Mouse (Mus musculus): ENCODE data around the gene Asic1. TPM values are rescaled to one million over a fixed set of nuclear protein-coding genes. Genes with fewer than 3 reads are reported as not detected.

Asic1 gene
- total and polyA plus RNA-seq, 3 experiments, result 0.08 to 1.0 TPM; not detected in 1

DNA sequence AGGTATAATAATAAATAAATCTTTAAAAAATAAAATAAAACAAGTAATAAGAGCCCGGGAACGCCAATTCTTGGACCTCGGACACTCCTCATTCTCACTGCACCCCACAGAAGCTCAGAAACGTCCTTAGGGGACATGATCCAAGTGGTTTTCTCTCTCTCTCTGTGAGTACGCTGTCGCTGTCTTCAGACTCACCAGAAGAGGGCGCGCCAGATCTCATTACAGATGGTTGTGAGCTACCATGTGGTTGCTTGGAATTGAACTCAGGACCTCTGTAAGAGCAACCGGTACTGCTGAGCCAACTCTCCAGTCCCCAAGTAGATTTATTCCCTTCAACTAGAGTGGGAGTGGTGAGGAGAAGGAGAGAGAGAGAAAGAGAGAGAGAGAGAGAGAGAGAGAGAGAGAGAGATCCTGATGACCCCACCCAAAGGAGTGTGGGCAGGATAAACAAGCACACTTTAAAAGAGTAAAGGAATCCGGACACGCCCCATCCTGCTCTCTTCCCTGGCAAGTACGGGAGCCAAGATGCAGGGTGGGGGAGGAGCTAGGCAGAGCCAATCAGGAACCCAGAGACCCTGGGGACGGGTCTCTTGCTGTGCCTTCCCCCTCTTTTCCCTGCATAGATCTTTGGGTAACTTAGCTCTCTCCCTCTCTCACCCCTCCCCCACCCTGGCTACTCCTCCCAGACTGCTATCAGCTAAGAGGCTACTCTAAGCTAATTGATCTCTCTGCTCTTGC is 8.1 kb downstream of the Asic1 start:
- peaks cover 6 to 8% of the 10 kb centered on the region in 2 experiments; a peak in 3 of 4 replicates for H3K27me3 ChIP-seq (ENCODE audit: control insufficient read depth in 1 of 2, insufficient read depth in 2 of 2, low read length in 2 of 2)
- no peak overlapping the region for H3K4me3 ChIP-seq (ENCODE audit: control insufficient read depth in 1 of 2, insufficient read depth in 1 of 2, low read depth in 2 of 2, low read length in 2 of 2)
- peak; percentile 83 for DNase-seq (ENCODE audit: low read depth, low spot score)
- no peak overlapping the region for H3K9ac ChIP-seq (ENCODE audit: control insufficient read depth, low read depth, low read length, poor library complexity, severe bottlenecking)
- H3K4me1 ChIP-seq (ENCODE audit: control insufficient read depth in 1 of 2, insufficient read depth in 2 of 2, low read length in 2 of 2), result peaks cover 0 to 6% of the 10 kb centered on the region in 2 experiments; a peak in 1 of 4 replicates
- no peak overlapping the region for H3K27ac ChIP-seq (ENCODE audit: control insufficient read depth, low read depth, low read length)
- no peaks in the 10 kb centered on the region for H3K36me3 ChIP-seq (ENCODE audit: control insufficient read depth in 1 of 2, insufficient read depth in 2 of 2, low read length in 2 of 2)
- no peaks in the 10 kb centered on the region for H3K9me3 ChIP-seq (replicated peaks; ENCODE audit: insufficient read depth, low read length)
- H3K79me2 ChIP-seq (ENCODE audit: control insufficient read depth, insufficient read depth, low read length, poor library complexity), result no peaks in the 10 kb centered on the region
- no peak for TF ChIP-seq TAL1 (IDR thresholded peaks at IDR 0.05; ENCODE audit: low read length)
- no peak for TF ChIP-seq MAZ (IDR thresholded peaks at IDR 0.05; ENCODE audit: low read depth, low read length)
- TF ChIP-seq EP300 (IDR thresholded peaks at IDR 0.05; ENCODE audit: low read depth in 1 of 2, low read length in 2 of 2), result no peak
- TF ChIP-seq HCFC1 (IDR thresholded peaks at IDR 0.05; ENCODE audit: low read depth, low read length), result no peak
- TF ChIP-seq NELFE (IDR thresholded peaks at IDR 0.05; ENCODE audit: low read depth, low read length), result no peak
- no peak for TF ChIP-seq ELF1 (IDR thresholded peaks at IDR 0.05; ENCODE audit: low read depth, low read length)
- TF ChIP-seq MXI1 (IDR thresholded peaks at IDR 0.05; ENCODE audit: low read depth, low read length), result peak; percentile 32; the same call in 1 of the 2 replicates
- no peak for TF ChIP-seq CHD2 (IDR thresholded peaks at IDR 0.05; ENCODE audit: low read length)
- TF ChIP-seq KAT2A (conservative IDR thresholded peaks at IDR 0.05; ENCODE audit: low read depth, low read length), result no peak
- no peak for TF ChIP-seq NRF1 (IDR thresholded peaks at IDR 0.05; ENCODE audit: insufficient read depth, low read depth, low read length, poor library complexity, severe bottlenecking)
- no peak for TF ChIP-seq ZC3H11A (IDR thresholded peaks at IDR 0.05; ENCODE audit: low read depth, low read length)
- TF ChIP-seq USF1 (IDR thresholded peaks at IDR 0.05; ENCODE audit: low read depth, low read length), result no peak
- TF ChIP-seq POLR2A (IDR thresholded peaks at IDR 0.05; ENCODE audit: control insufficient read depth in 1 of 2, insufficient read depth in 1 of 2, low read depth in 1 of 2, low read length in 2 of 2, poor library complexity in 1 of 2), result no peak
- no peak for TF ChIP-seq ZNF384 (IDR thresholded peaks at IDR 0.05; ENCODE audit: low read depth, low read length)
- TF ChIP-seq POLR2AphosphoS2 (IDR thresholded peaks at IDR 0.05; ENCODE audit: low read length), result no peak
- no peak for TF ChIP-seq MAX (IDR thresholded peaks at IDR 0.05; ENCODE audit: low read length)
- TF ChIP-seq GATA1 (IDR thresholded peaks at IDR 0.05; ENCODE audit: low read depth, low read length), result no peak
- TF ChIP-seq ZMIZ1 (IDR thresholded peaks at IDR 0.05; ENCODE audit: low read depth, low read length), result no peak
- TF ChIP-seq USF2 (IDR thresholded peaks at IDR 0.05; ENCODE audit: borderline replicate concordance in 1 of 2, insufficient read depth in 1 of 2, low read depth in 1 of 2, low read length in 2 of 2), result no peak
- TF ChIP-seq E2F4 (IDR thresholded peaks at IDR 0.05; ENCODE audit: borderline replicate concordance, low read depth, low read length), result no peak
- no peak for TF ChIP-seq MEF2A (IDR thresholded peaks at IDR 0.05; ENCODE audit: extremely low read depth, insufficient replicate concordance, low read depth, low read length, poor library complexity, severe bottlenecking)
- TF ChIP-seq BHLHE40 (IDR thresholded peaks at IDR 0.05; ENCODE audit: borderline replicate concordance, low read depth, low read length), result no peak
- TF ChIP-seq POLR2AphosphoS5 (IDR thresholded peaks at IDR 0.05; ENCODE audit: borderline replicate concordance, low read depth, low read length), result no peak
- TF ChIP-seq ETS1 (IDR thresholded peaks at IDR 0.05; ENCODE audit: low read depth, low read length), result no peak
- TF ChIP-seq MAFK (IDR thresholded peaks at IDR 0.05; ENCODE audit: borderline replicate concordance, low read depth, low read length), result no peak
- peak; percentile 73; the same call in 1 of the 2 replicates for TF ChIP-seq MYC (IDR thresholded peaks at IDR 0.05; ENCODE audit: low read depth, low read length)
- TF ChIP-seq SIN3A (IDR thresholded peaks at IDR 0.05; ENCODE audit: low read length), result no peak
- no peak for TF ChIP-seq TBP (IDR thresholded peaks at IDR 0.05; ENCODE audit: low read depth, low read length)
- TF ChIP-seq CTCF (IDR thresholded peaks at IDR 0.05 in 2 of 3, conservative IDR thresholded peaks at IDR 0.05 in 1 of 3; ENCODE audit: control insufficient read depth in 1 of 3, insufficient read depth in 1 of 3, low read depth in 2 of 3, low read length in 3 of 3, poor library complexity in 1 of 3, severe bottlenecking in 1 of 3), result peak; percentile 76 to 78 (median 76)
- TF ChIP-seq ZKSCAN1 (IDR thresholded peaks at IDR 0.05; ENCODE audit: low read depth, low read length), result no peak
- no peak for TF ChIP-seq MYB (IDR thresholded peaks at IDR 0.05; ENCODE audit: low read depth, low read length)
- peak; percentile 59 for TF ChIP-seq SMC3 (IDR thresholded peaks at IDR 0.05; ENCODE audit: low read depth, low read length)
- TF ChIP-seq RAD21 (IDR thresholded peaks at IDR 0.05; ENCODE audit: low read depth, low read length), result peak; percentile 26
- TF ChIP-seq RCOR1 (IDR thresholded peaks at IDR 0.05; ENCODE audit: low read depth, low read length), result no peak
- no peak for TF ChIP-seq JUND (IDR thresholded peaks at IDR 0.05; ENCODE audit: low read depth, low read length)
- TF ChIP-seq GABPA (IDR thresholded peaks at IDR 0.05; ENCODE audit: low read depth, low read length), result no peak
- TF ChIP-seq TCF12 (IDR thresholded peaks at IDR 0.05; ENCODE audit: low read depth, low read length), result no peak

Measured in MEL (cell line).